Mouse (Mus musculus) lung, postnatal 10 days (tissue): ENCODE results near the gene Olfr704.
"Not testable (repeated sequence)": the region's sequence is repeated elsewhere in the genome, so short reads cannot be mapped to it uniquely, and the experiment has no call there.

Experiments
- DNase-seq: peaks from one replicate; pipeline ENCODE4 v3.0.0; 2021

Olfr704 gene

DNA sequence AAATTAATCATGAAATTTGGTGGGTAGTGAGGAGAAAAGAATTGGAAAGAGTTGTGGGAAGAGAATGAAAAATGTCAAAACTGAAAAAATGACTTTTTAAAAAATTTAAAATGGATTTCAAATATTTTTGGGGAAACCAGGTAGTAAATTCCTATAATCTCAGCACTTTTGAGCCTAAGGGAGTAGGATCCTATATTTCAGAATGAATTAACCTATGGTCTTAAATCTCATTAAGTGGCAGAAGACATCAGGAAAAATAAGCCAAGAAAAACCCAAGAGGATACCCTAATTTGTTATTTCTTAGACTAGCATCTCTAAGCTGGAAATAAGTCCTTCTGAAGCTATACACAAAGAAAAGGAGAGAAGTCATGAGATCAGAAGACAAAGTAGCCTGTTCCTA, at the start of gene Olfr704:
Olfr704 (plus strand) TSS at position 301 of the 400 bp plus-strand sequence.
- no peak for DNase-seq

DNA sequence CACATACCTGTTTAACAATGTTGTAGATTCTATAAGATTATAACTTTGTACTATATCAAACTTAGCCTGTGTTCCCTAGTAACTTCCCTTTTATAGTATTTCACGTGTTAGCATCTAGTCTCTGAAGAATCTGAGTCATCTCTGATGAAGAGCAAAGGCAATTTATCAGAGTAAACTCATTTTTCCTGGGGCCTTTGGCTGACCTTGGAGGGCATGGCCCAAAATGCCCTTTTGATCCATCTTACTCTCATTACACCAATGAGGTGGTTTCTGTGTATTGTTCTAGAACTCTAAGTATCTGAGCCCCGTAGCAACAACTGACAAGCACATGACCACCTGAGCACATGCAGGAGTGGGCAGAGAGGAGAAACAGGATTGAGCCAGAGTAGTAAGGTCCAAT, 49.2 kb upstream of the Olfr704 start, which contains the start of gene Olfr701:
Olfr701 (plus strand) TSS at position 301 of the 400 bp plus-strand sequence.
- no peak for DNase-seq

DNA sequence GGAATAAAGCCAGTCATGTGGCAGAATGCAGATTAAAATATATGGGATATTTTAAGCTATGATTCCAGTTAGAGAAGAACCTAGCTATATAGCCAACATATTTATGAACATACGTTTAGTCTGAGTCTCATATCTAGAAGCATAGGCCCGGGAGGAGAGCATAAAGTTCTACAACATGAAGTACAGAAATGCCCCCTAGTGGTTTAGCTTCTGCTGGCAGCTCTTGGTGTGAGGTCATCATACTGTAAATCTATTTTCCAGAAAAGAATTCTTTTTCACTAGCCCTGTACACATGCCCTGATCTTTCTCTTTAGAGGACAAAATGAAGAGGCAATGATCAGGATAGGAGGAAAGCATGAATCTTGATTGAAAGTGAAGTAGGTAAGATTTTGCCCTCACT, 47.2 kb upstream of the Olfr704 start:
- no peak for DNase-seq

DNA sequence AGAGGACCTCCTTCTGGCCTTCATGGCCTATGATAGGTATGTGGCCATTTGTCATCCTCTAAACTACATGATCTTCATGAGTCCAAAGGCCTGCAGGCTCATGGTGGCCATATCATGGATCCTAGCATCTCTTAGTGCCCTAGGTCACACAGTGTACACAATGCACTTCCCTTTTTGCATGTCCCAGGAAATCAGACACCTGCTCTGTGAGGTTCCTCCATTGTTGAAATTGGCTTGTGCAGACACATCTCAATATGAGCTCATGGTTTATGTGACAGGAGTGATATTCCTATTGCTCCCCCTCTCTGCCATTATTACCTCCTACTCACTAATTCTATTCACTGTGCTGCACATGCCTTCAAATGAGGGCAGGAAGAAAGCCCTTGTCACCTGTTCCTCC, 44.6 kb upstream of the Olfr704 start:
- DNase-seq, result no peak

DNA sequence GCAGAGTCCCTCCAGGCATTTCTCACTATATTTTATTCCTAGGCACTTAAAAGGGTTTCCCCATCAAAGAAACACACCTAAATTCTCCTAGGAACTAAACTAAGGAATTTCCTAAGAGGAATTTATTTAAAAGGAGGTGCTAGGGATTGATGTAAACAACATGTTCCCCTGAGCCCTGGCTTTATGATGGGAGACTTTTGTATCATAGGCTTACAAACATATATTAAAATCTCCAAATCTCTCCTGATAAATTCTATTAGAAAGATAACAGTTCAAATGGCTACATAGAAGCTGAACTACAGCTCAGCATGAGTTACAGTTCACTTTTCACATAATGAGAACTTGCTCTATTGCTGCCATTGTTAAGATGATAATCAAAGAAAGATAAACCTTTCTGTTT, 29.2 kb upstream of the Olfr704 start, which contains the start of gene Olfr702:
Olfr702 (minus strand) TSS at position 101 of the 400 bp plus-strand sequence.
- no peak for DNase-seq

DNA sequence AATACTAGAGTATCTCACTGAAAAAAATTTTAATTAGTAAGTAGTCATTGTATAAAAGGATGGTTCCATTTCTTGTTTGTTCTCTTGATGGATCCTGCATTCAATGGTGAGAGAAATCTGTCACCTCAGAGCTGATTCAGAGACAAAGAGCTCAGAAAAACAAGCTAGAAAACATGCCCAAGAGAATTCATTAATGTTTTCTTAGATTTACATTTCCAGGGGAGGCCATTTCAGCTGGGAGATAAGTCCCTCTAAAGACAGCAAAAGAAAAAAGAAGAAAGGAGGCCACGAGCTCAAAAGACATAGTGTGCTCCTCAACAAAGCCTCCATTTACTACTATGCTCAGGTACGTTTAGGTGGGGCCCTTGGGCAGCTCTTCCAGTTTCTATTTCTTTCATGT, 19.9 kb upstream of the Olfr704 start, which contains the start of gene Olfr703:
Olfr703 (plus strand) TSS at position 301 of the 400 bp plus-strand sequence.
- no peak for DNase-seq

DNA sequence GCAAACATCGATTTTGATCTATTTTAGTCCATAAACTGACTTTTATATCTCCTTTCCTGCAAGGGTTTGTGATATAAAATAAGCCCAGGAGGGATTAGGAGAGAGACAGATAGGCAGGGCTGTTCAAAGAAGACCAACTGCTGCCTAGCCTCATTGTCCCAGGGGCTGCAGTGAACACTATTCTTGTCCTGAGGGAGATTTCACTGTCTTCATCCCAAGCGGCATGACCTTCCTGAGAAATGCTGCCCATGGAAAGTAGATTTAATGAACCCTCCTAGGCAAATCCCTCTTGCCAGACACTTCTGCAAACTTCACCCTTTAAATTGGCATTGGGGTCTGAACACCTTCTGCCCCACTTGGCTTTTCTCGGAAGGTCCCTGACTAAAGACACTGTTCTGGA, 13.8 kb downstream of the Olfr704 start, which contains the start of gene Olfr705:
Olfr705 (minus strand) TSS at position 101 of the 400 bp plus-strand sequence.
- no peak for DNase-seq

DNA sequence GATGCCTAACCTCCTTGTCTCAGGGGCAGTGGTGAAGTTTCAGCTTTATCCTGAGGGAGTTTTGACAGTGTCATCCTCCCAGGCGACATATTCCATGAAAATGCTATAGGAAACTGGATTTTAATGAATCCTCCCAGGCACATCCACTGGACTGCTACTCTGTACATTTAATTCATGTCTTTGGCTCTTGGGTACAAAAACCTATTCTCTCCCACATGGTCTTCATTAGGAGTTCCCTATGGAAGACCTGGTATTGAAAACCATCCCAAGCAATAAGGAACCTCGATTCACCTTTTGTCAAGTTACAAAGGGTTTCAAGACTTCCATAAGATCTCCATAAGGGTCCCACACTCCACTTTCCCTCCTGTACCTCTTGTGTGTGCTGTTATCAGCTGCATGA, 25.1 kb downstream of the Olfr704 start, which contains the start of gene Olfr706:
Olfr706 (minus strand) TSS at position 101 of the 400 bp plus-strand sequence.
- DNase-seq, result no peak

DNA sequence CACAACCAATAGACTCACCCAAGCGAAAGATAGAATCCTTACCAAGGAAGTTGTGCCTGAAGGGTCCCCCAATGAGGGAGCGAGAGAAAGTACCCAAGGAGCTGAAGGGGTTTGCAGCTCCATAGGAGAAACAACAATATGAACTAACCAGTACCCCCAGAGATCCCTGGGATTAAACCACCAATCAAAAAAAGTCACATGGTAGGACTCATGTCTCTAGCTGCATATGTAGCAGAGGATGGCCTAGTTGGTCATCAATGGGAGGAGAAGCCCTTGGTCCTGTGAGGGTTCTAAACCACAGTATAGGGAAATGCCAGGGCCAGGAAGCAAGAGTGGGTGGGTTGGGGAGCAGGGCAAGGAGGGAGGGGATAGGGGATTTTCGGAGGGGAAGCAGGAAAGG, 38.2 kb downstream of the Olfr704 start, which contains the start of gene Olfr707:
Olfr707 (minus strand) TSS at position 101 of the 400 bp plus-strand sequence.
- DNase-seq, result not testable (repeated sequence)

DNA sequence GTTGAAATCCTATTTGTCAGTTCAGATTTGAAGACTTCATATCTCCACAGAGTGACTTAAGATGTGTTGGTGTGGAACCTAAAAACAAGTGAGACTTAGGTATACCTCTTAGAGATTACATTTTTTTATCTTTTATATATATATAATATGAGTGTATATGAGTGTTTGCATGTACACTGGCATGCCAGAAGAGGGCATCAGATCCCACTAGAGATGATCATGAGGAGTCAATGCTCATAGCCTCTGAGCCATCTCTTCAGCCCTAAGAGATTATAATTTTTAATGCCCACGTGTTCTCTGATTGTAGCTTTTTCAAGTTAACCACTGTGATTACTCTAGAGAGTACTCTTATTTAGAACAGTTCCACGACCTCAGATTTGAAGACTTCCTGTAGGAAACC, 44.7 kb downstream of the Olfr704 start, which contains the start of gene Olfr1532-ps1:
Olfr1532-ps1 (plus strand) TSS at position 326 of the 400 bp plus-strand sequence.
- no peak for DNase-seq
